Mouse (Mus musculus): ENCODE data around the gene Cdh13.

Gene Cdh13

GRCm38 (mm10) chr8:118306957-118307356 is 23.4 kb downstream of the Cdh13 start:
- DNase-seq (ENCODE audit: low spot score): no peak

DNA sequence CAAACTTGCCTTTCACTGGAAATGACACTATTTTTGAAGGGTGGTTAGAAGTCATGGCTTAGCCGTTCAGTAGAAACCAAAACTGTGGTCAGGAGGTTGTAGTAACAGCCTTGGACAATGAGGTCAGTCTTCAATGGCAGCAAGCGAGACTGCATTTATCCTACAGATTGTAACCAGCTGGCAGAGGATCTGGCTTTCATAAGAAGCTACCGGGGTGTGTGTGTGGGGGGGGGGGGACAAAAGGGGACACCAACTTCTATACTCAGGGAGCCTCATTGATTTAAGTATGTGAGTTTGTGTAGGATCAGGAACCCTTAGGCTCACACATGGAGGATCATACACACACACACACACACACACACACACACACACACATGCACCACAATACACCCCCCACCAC is 25.6 kb downstream of the Cdh13 start:
- DNase-seq (ENCODE audit: low spot score): no peak

- no peak for DNase-seq (ENCODE audit: low spot score)
These were observed 30.1 kb downstream of the Cdh13 start for GRCm38 (mm10) chr8:118313426-118314187.

- DNase-seq (ENCODE audit: low spot score): no peak
These were observed 30.6 kb downstream of the Cdh13 start for GRCm38 (mm10) chr8:118314188-118314563.

GRCm38 (mm10) chr8:118314932-118315331 is 31.4 kb downstream of the Cdh13 start:
- DNase-seq (ENCODE audit: low spot score): no peak

GRCm38 (mm10) chr8:118316440-118316839 is 32.9 kb downstream of the Cdh13 start:
- DNase-seq (ENCODE audit: low spot score): no peak

DNA sequence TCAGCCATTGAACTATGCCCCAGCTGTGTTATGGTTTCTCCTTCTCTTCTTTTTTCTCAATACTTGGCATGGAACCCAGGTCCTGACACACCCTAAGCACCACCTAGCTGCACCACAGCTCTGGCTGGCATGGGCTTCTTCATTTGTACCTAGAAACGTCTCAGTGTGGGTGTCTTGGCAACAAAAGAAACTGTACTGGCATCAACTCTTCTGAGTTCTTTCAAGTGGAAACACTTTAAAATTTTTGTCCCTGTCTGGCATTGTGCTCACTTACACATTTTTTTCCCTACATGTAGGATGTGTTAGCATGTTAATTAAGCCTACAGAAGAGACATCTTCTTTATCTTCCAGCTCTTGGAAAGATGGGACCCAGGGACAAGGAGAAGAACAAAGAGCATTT is 37.0 kb downstream of the Cdh13 start:
- no peak for DNase-seq (ENCODE audit: low spot score)

DNA sequence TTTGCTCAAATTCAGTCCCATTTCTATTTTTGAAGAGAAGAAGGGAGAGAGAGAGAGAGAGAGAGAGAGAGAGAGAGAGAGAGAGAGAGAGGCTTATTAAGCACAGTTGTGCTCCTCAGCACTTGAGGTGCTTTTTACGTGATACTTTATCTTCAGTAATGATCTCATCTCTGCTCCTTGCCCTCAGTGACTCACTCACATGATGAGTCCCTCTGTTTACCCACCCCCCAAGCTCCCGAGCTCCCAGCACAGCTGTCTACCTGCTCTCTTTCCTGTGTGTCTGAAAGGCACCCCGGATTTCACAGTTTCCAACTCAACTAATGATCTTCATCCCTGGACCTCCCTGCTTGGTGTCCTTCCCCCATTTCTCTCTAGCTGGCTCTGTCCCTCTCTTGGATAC is 39.9 kb downstream of the Cdh13 start:
- DNase-seq (ENCODE audit: low spot score): no peak

DNA sequence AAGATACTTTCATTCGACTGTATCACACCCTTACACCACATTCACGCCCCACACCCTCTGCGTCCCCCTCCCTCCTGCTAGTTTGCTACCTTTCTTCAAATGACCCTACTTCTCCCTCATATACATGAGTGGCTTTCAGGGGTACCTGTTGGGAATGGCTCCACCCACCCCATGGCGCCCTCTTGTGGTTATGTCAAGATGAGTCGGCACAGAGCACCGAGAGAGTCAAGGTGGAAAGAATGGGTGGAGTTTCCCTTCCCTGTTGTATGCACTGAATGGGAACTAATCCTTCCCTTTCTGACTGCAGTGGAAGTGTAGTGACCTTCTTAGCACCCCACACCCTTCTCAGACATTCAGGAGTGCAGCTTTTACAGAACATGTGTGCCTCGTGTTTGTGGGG is 51.4 kb downstream of the Cdh13 start:
- no peak for DNase-seq (ENCODE audit: low spot score)

DNA sequence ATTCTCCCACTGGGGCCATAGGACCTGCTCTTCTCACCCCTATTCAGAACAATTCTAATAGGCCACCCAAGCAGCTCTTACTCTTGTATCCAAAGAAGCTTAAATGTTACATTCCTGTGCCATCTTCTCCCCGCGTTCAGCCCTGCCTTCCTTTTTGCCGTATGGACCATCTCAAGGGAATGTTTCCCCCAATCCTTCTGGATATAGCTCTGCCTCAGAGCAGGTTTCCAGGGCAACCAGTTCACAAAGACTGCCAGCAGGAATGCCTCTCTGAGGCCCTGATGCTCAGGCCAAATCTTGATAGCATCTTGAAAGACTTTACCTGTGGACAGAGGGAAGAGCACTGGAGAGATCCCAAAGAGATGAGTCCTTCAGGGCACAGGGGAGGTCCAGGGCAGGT is 56.2 kb downstream of the Cdh13 start:
- no peak for DNase-seq (ENCODE audit: low spot score)

- DNase-seq (ENCODE audit: low spot score): no peak
These were observed 59.7 kb downstream of the Cdh13 start for GRCm38 (mm10) chr8:118343267-118343666.

DNA sequence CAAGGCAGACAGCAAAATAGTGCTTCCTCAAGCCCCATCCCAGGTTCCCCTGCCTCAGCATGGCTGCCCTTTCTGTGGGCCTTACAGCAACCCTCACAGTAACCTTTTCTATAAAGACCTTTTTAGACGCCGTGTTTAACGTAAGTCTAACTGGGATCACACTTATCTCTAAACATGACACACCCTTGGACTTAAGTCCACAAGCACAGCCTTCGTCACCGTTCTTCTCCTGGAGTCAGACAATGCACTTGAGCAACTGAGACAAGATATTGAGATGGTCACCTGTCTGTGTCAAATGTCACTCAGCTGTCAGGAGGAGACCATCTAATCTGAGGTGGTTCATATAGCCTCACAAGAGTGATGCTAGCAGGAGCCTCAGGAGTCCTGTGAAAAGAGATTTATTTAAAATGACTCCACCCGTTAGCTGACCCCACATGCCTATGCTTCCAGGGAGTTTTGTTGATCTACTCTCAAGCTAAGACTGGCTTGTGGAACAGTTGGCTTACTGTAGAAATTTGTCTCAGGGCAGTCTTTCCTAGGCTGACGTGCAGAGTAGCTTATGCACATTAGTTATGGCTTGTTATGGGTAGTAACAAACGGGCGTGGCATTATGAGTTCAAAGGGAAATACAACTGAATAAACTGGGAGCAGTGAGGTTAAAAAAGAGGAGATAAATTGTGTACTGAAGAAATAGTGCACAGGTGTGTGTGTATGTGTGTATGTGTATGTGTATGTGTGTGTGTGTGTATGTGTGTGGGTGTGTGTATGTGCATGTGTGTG is 65.4 kb downstream of the Cdh13 start:
- no peak for DNase-seq (ENCODE audit: low spot score)

DNA sequence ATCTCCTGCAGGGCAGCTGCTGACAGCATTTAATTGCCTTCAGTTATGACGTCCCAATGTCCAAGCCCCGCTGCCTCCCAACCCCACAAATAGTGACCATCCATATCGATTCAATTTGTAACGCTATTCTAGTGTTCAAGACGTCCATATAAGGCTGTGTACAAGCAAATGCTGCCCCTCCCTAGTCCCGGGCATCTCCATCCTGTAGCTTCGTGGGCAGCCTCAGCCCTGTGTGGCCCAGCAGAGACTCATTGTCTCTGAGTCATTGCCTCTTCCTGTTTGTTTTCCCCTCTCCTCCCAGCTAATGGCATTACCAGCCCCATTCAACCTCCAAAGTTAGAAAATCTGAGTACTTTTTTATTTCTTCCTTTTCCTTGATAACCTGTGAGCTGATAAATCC is 66.6 kb downstream of the Cdh13 start:
- no peak for DNase-seq (ENCODE audit: low spot score)

- DNase-seq (ENCODE audit: low spot score): no peak
These were observed 69.5 kb downstream of the Cdh13 start for GRCm38 (mm10) chr8:118353022-118353421.

- DNase-seq (ENCODE audit: low spot score): no peak
These were observed 73.5 kb downstream of the Cdh13 start for GRCm38 (mm10) chr8:118357067-118357466.

DNA sequence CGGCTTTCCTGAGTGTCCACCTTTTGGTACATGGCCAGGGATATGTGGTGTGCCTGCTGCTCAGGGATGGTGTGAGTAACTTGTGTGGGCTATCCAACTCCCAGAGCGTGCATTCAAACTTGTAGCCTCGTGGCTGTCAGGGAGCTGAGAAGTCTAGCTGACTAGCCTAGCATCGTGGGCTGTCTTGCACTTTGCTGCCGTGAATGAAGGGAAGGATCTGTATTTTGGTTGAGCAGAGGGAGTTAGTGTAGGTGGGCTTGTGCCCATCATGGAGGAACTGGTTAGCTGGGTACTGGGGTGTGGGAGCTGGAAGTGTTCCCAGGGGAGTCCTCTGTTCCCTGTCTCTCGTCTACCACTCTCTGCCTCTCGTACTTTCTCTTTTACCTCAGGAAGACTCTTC is 74.1 kb downstream of the Cdh13 start:
- DNase-seq (ENCODE audit: low spot score): no peak

- no peak for DNase-seq (ENCODE audit: low spot score)
These were observed 80.2 kb downstream of the Cdh13 start for GRCm38 (mm10) chr8:118363781-118364180.

- no peak for DNase-seq (ENCODE audit: low spot score)
These were observed 89.6 kb downstream of the Cdh13 start for GRCm38 (mm10) chr8:118373092-118373491.

- no peak for DNase-seq (ENCODE audit: low spot score)
These were observed 91.2 kb downstream of the Cdh13 start for GRCm38 (mm10) chr8:118374738-118375137.

DNA sequence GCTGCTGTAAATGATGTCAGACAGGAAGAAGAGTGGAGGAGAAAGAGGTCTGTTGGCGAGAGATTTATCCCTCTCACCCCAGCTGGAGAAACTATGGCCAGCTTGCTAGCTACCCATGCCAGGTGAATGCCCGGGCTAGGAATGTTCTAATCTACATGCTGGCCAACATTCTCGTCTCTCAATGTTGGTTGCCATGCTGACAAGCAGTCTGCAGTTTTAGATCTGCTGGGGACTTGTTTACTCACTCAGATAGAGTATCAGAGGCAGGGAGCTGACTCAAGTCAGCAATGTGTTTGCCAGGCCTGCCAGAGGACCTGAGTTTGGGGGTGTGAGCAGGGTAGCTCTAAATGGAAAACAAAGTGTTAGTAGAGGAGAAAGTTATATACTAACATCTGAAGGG is 93.3 kb downstream of the Cdh13 start:
- no peak for DNase-seq (ENCODE audit: low spot score)

GRCm38 (mm10) chr8:118378985-118379384 is 95.5 kb downstream of the Cdh13 start:
- DNase-seq (ENCODE audit: low spot score): no peak

- no peak for DNase-seq (ENCODE audit: low spot score)
These were observed 96.1 kb downstream of the Cdh13 start for GRCm38 (mm10) chr8:118379657-118380056.

- no peak for DNase-seq (ENCODE audit: low spot score)
These were observed 96.5 kb downstream of the Cdh13 start for GRCm38 (mm10) chr8:118380058-118380457.

GRCm38 (mm10) chr8:118380782-118381181 is 97.2 kb downstream of the Cdh13 start:
- DNase-seq (ENCODE audit: low spot score): no peak
